11 mouse cellular contexts compared by ENCODE assay signal in the genomic region with DNA sequence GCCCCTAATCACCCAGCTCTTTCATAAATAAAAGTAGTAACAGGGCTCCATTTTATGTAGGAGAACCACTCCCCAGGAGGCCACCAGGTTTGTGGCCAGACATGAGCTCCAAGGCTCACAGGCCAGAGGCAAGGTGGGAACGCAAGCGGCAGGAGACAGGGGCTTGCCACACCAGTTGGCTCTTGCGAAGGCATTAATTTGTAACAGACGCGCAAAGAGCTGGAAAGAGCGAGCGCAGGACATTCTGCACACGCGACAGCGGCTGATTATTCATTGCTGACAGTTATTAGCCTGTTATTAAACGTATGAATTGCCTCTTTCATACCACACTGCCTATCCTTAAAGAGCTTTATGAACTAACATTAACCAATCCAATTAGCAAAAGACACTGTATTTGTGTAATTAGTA.
A peak's percentile ranks its signal among the peaks of the same experiment; 100 is the strongest.
DNase-seq lines count a peak whose midpoint lies in the region; ATAC-seq and TF ChIP-seq lines count a peak whose summit lies in the region.
"Had no signal": no experiment of that assay in that cellular context is flagged by ENCODE, and none has a peak within 500 bp of the region (broad histone marks: within the 10 kb centered on the region; RNA-seq: fewer than 3 reads in every experiment).

No protein-coding gene starts in this region.

- H3K36me3 ChIP-seq in hindbrain, embryonic 10.5 days, result no peaks in the 10 kb centered on the region
- H3K36me3 ChIP-seq in hindbrain, postnatal 0 days (ENCODE audit: insufficient read depth, low read length), result no peaks in the 10 kb centered on the region
- no peaks in the 10 kb centered on the region for H3K36me3 ChIP-seq in embryonic facial prominence, embryonic 10.5 days (replicated peaks)
- no peaks in the 10 kb centered on the region for H3K36me3 ChIP-seq in forebrain, embryonic 13.5 days (ENCODE audit: poor library complexity, severe bottlenecking)
- no peaks in the 10 kb centered on the region for H3K36me3 ChIP-seq in limb, embryonic 11.5 days (ENCODE audit: control insufficient read depth, insufficient read depth, low read length)
- H3K36me3 ChIP-seq: embryonic facial prominence, embryonic 12.5 days had no signal

- no peak for DNase-seq in hindbrain, embryonic 10.5 days (ENCODE audit: low spot score)
- DNase-seq in hindbrain, postnatal 0 days (ENCODE audit: low spot score), result no peak
- DNase-seq in embryonic facial prominence, embryonic 10.5 days (ENCODE audit: low spot score), result no peak
- DNase-seq in limb, embryonic 11.5 days (ENCODE audit: low spot score), result peak; percentile 64
- no peak for DNase-seq in lung, adult 18-20 months
- DNase-seq in ovary, postnatal 36 days (ENCODE audit: low spot score), result no peak
- DNase-seq: cerebellum, adult 18-20 months; lung, adult 2 months had no signal

- WGBS in hindbrain, embryonic 10.5 days, result 58% methylated on average over 11 of the region's 11 CpGs
- WGBS in hindbrain, postnatal 0 days, result 33% methylated on average over 11 of the region's 11 CpGs
- 25% methylated on average over 11 of the region's 11 CpGs for WGBS in embryonic facial prominence, embryonic 10.5 days
- WGBS in forebrain, embryonic 13.5 days, result 6% methylated on average over 11 of the region's 11 CpGs
- 5% methylated on average over 11 of the region's 11 CpGs for WGBS in limb, embryonic 11.5 days

- H3K9me3 ChIP-seq in hindbrain, embryonic 10.5 days, result no peaks in the 10 kb centered on the region
- no peaks in the 10 kb centered on the region for H3K9me3 ChIP-seq in hindbrain, postnatal 0 days (ENCODE audit: low read length)
- H3K9me3 ChIP-seq in embryonic facial prominence, embryonic 10.5 days, result no peaks in the 10 kb centered on the region
- H3K9me3 ChIP-seq in forebrain, embryonic 13.5 days (replicated peaks), result no peaks in the 10 kb centered on the region
- H3K9me3 ChIP-seq in limb, embryonic 11.5 days (ENCODE audit: control insufficient read depth, low read length), result no peaks in the 10 kb centered on the region
- H3K9me3 ChIP-seq: embryonic facial prominence, embryonic 12.5 days had no signal

- H3K27me3 ChIP-seq in hindbrain, embryonic 10.5 days (ENCODE audit: insufficient read depth, poor library complexity, severe bottlenecking), result peaks cover 100% of the 10 kb centered on the region
- H3K27me3 ChIP-seq in hindbrain, postnatal 0 days (ENCODE audit: insufficient read depth, low read length), result peaks cover 35% of the 10 kb centered on the region
- H3K27me3 ChIP-seq in embryonic facial prominence, embryonic 10.5 days (replicated peaks; ENCODE audit: low read depth, poor library complexity, severe bottlenecking), result peaks cover 98% of the 10 kb centered on the region
- peaks cover 74% of the 10 kb centered on the region for H3K27me3 ChIP-seq in forebrain, embryonic 13.5 days
- H3K27me3 ChIP-seq in limb, embryonic 11.5 days (ENCODE audit: control insufficient read depth, insufficient read depth, low read length), result no peaks in the 10 kb centered on the region

- H3K4me3 ChIP-seq in hindbrain, embryonic 10.5 days, result no peak overlapping the region
- no peak overlapping the region for H3K4me3 ChIP-seq in hindbrain, postnatal 0 days (ENCODE audit: low read length)
- 0 out of 2 replicates have a peak overlapping the region, but pooled peaks have one; percentile 8 for H3K4me3 ChIP-seq in embryonic facial prominence, embryonic 10.5 days
- H3K4me3 ChIP-seq in forebrain, embryonic 13.5 days, result 0 out of 2 replicates have a peak overlapping the region, but pooled peaks have one; percentile 1
- H3K4me3 ChIP-seq in limb, embryonic 11.5 days (ENCODE audit: low read depth, low read length), result no peak overlapping the region
- H3K4me3 ChIP-seq: embryonic facial prominence, embryonic 12.5 days had no signal

- H3K4me2 ChIP-seq in hindbrain, postnatal 0 days (ENCODE audit: low read depth, low read length), result no peak overlapping the region
- H3K4me2 ChIP-seq in forebrain, embryonic 13.5 days, result peak overlapping the region; percentile 39
- H3K4me2 ChIP-seq in limb, embryonic 11.5 days (ENCODE audit: low read depth, severe bottlenecking), result no peak overlapping the region
- H3K4me2 ChIP-seq: embryonic facial prominence, embryonic 12.5 days had no signal

- peaks cover 84% of the 10 kb centered on the region for H3K4me1 ChIP-seq in hindbrain, embryonic 10.5 days (replicated peaks)
- peaks cover 12% of the 10 kb centered on the region; the same call in 1 of the 2 replicates for H3K4me1 ChIP-seq in hindbrain, postnatal 0 days (ENCODE audit: insufficient read depth, low read length)
- H3K4me1 ChIP-seq in embryonic facial prominence, embryonic 10.5 days, result peaks cover 93% of the 10 kb centered on the region
- peaks cover 77% of the 10 kb centered on the region for H3K4me1 ChIP-seq in forebrain, embryonic 13.5 days
- peaks cover 60% of the 10 kb centered on the region for H3K4me1 ChIP-seq in limb, embryonic 11.5 days (ENCODE audit: control insufficient read depth, insufficient read depth, low read length)

- 0 out of 2 replicates have a peak overlapping the region, but pooled peaks have one; percentile 36 for H3K27ac ChIP-seq in hindbrain, embryonic 10.5 days
- no peak overlapping the region for H3K27ac ChIP-seq in hindbrain, postnatal 0 days
- H3K27ac ChIP-seq in embryonic facial prominence, embryonic 10.5 days (replicated peaks), result peak overlapping the region; percentile 35; the same call in 1 of the 2 replicates
- H3K27ac ChIP-seq in forebrain, embryonic 13.5 days, result no peak overlapping the region
- 0 out of 2 replicates have a peak overlapping the region, but pooled peaks have one; percentile 15 for H3K27ac ChIP-seq in limb, embryonic 11.5 days (replicated peaks; ENCODE audit: low read depth, low read length)
- H3K27ac ChIP-seq: embryonic facial prominence, embryonic 12.5 days had no signal

- ATAC-seq in hindbrain, postnatal 0 days, result no peak
- ATAC-seq in forebrain, embryonic 13.5 days, result peak; percentile 45; the same call in 1 of the 2 replicates
- no peak for ATAC-seq in limb, embryonic 11.5 days (ENCODE audit: insufficient number of reproducible peaks, low FRiP score, low TSS enrichment, low read depth)
- no peak for ATAC-seq in granulocyte monocyte progenitor cell, adult 5-6 weeks (replicated peaks; ENCODE audit: poor library complexity, severe bottlenecking)

- TF ChIP-seq CTCF in hindbrain, postnatal 0 days (IDR thresholded peaks at IDR 0.05; ENCODE audit: low read depth), result no peak

- H3K9ac ChIP-seq in hindbrain, postnatal 0 days (replicated peaks; ENCODE audit: low read length), result no peak overlapping the region
- peak overlapping the region; percentile 30; the same call in 1 of the 2 replicates for H3K9ac ChIP-seq in forebrain, embryonic 13.5 days
- no peak overlapping the region for H3K9ac ChIP-seq in limb, embryonic 11.5 days (ENCODE audit: low read length)
- H3K9ac ChIP-seq: embryonic facial prominence, embryonic 12.5 days had no signal

Comparison
In these comparisons a context has a peak if more than half of its experiments do, and no peak if none do; other contexts are left out.
1. H3K27ac ChIP-seq: peak in hindbrain, embryonic 10.5 days (single experiment), embryonic facial prominence, embryonic 10.5 days (single experiment) and limb, embryonic 11.5 days (single experiment); none in hindbrain, postnatal 0 days (single experiment) and forebrain, embryonic 13.5 days (single experiment).
2. H3K4me3 ChIP-seq: peak in embryonic facial prominence, embryonic 10.5 days (single experiment) and forebrain, embryonic 13.5 days (single experiment); none in hindbrain, embryonic 10.5 days (single experiment), hindbrain, postnatal 0 days (single experiment) and limb, embryonic 11.5 days (single experiment).